Mouse (Mus musculus): ENCODE results near the gene Gatad2a.

- TF ChIP-seq CTCF (IDR thresholded peaks at IDR 0.05; ENCODE audit: borderline replicate concordance, insufficient read depth, low read depth, low read length), result no peak
- no peak for TF ChIP-seq POLR2A (IDR thresholded peaks at IDR 0.05; ENCODE audit: borderline replicate concordance, insufficient read depth, low read length)
Measured at GRCm38 (mm10) chr8:69984876-69985553, 11.2 kb downstream of the Gatad2a start.

Measured in cerebellum, adult 2 months (tissue).